Mouse (Mus musculus) testis, adult 2 months (tissue): ENCODE data around the gene Pdzd8.

Experiments
- CTCF ChIP-seq: fragments of 200-500 bp; IDR thresholded peaks from 2 replicates; pipeline ENCODE4 v1.5.1; 2012; ENCODE audit warnings: low read depth, mild to moderate bottlenecking, inconsistent platforms, low read length, moderate library complexity; ENCODE audit not compliant: control insufficient read depth, insufficient read depth, insufficient replicate concordance
- POLR2A ChIP-seq: fragments of 200-500 bp; IDR thresholded peaks from 2 replicates; pipeline ENCODE4 v1.6.1; 2012; ENCODE audit warnings: low read depth, mild to moderate bottlenecking, inconsistent platforms, low read length, moderate library complexity; ENCODE audit not compliant: control insufficient read depth

- TF ChIP-seq CTCF: no peak
- no peak for TF ChIP-seq POLR2A
Measured at GRCm38 (mm10) chr19:59354906-59355305, 9.3 kb upstream of the Pdzd8 start.
